Mouse (Mus musculus): Measurements from ENCODE around the gene AL732309.1.
A peak's percentile ranks its signal among the peaks of the same experiment; 100 is the strongest.

DNA sequence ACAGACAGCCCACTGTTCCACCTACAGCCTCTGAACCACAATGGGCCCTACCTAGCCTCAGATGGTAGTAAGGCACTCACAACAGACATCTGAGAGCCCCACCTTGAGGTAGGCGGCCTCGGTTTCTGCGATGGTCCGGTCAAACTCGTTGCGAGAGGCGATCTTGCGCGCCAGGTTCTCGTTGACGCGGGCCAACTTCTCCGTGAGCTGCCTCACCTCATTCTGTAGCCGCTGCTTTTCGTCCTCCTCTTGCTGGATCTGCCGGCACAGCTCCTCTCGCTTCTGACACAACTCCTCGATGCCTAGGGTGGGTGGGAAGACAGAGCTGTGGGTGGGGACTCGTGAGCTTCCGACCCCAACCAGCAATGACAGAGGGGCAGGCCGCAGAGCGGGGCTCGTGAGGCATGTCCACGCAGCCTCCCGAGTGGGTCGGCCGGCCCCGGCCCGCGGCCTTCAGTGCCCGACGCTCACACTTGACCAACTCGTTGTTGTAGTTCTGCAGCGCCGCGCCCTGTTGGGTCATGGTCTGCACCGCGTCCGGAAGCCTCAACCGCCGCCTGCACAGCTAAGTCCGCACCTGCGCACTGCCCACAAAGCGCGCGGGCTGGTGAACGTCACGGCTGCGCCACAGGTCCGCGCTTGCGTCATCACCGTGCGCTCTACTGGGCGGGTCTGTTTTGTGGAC lies 25.3 kb upstream of the AL732309.1 start, which contains the start of the genes Ssna1 and Anapc2:
- TF ChIP-seq CTCF (IDR thresholded peaks at IDR 0.05; ENCODE audit: low read depth) (peak; percentile 69), EP300 (IDR thresholded peaks at IDR 0.05; ENCODE audit: low read depth) (no peak; the same call in 1 of the 2 replicates)
